Mouse (Mus musculus) ES-E14 (cell line): ENCODE measurements around the gene Dhrs11. TPM values are rescaled to one million over a fixed set of nuclear protein-coding genes. Genes with fewer than 3 reads are reported as not detected.

Experiments
- DNase-seq: peaks from one replicate; pipeline ENCODE4 v3.0.0-alpha.2; 2013; ENCODE audit warnings: low read depth, low spot score
- H3K27ac ChIP-seq: 2 replicates; pipeline ENCODE4 v1.5.1; 2012; ENCODE audit warnings: low read depth, mild to moderate bottlenecking, low read length, moderate library complexity, mixed read lengths; ENCODE audit not compliant: poor library complexity, insufficient read depth, severe bottlenecking
- H3K36me3 ChIP-seq: 2 replicates; pipeline ENCODE4 v1.6.1; 2012; ENCODE audit warnings: mild to moderate bottlenecking, low read length, moderate library complexity, mixed read lengths; ENCODE audit not compliant: control insufficient read depth, poor library complexity, insufficient read depth, severe bottlenecking
- H3K4me1 ChIP-seq, 2 experiments: fragments of 150-350 bp in 1 of 2; sonication (generic) in 1 of 2; 2 replicates each; pipeline ENCODE4 v1.6.1; 2012; ENCODE audit warnings: low read length in 2 of 2, mild to moderate bottlenecking in 1 of 2, mixed read lengths in 1 of 2; ENCODE audit not compliant: control insufficient read depth in 2 of 2, insufficient read depth in 2 of 2, poor library complexity in 1 of 2
- H3K4me3 ChIP-seq, 2 experiments: fragments of 150-350 bp in 1 of 2; sonication (generic) in 1 of 2; 2 replicates each; pipeline ENCODE4 v1.5.1; 2012; ENCODE audit warnings: low read length in 2 of 2, low read depth in 1 of 2, mild to moderate bottlenecking in 1 of 2, mixed read lengths in 1 of 2; ENCODE audit not compliant: insufficient read depth in 1 of 2, poor library complexity in 1 of 2, severe bottlenecking in 1 of 2
- H3K9ac ChIP-seq: 2 replicates; pipeline ENCODE4 v1.6.1; 2012; ENCODE audit warnings: low read depth, mild to moderate bottlenecking, low read length, mixed read lengths; ENCODE audit not compliant: poor library complexity, insufficient read depth, severe bottlenecking
- H3K9me3 ChIP-seq: fragments of 150-350 bp; sonication (generic); 2 replicates; pipeline ENCODE4 v1.6.1; 2012; ENCODE audit warnings: low read depth, mild to moderate bottlenecking, low read length; ENCODE audit not compliant: control insufficient read depth, insufficient read depth
- CHD2 ChIP-seq: IDR thresholded peaks from 2 replicates; pipeline ENCODE4 v1.6.1; 2014; ENCODE audit warnings: mild to moderate bottlenecking, low read depth, low read length, inconsistent platforms
- HCFC1 ChIP-seq: IDR thresholded peaks from 2 replicates; pipeline ENCODE4 v1.6.1; 2012; ENCODE audit warnings: low read length, inconsistent platforms, borderline replicate concordance; ENCODE audit not compliant: insufficient read depth
- MAFK ChIP-seq: IDR thresholded peaks from 2 replicates; pipeline ENCODE4 v1.6.1; 2014; ENCODE audit warnings: mild to moderate bottlenecking, low read depth, low read length, inconsistent platforms; ENCODE audit not compliant: insufficient read depth
- ZC3H11A ChIP-seq: IDR thresholded peaks from 2 replicates; pipeline ENCODE4 v1.6.1; 2012; ENCODE audit warnings: low read depth, mild to moderate bottlenecking, inconsistent platforms, low read length, borderline replicate concordance
- ZNF384 ChIP-seq: IDR thresholded peaks from 2 replicates; pipeline ENCODE4 v1.6.1; 2012; ENCODE audit warnings: low read depth, low read length, inconsistent platforms
- in situ Hi-C, 2 experiments: fragments of 600-800 bp; cut with MboI; formaldehyde crosslinking; loops; one replicate each; pipeline ENCODE4 v1.15.1; 2025; ENCODE audit warnings: low sequenced_read_pairs in 2 of 2, inconsistent platforms in 1 of 2; ENCODE audit not compliant: unreplicated experiment in 2 of 2
- total RNA-seq: library from RNA; depleted of rRNA; stranded (reverse); fragments of 300-350 nt; gene quantifications from 2 replicates; pipeline ENCODE4 v1.2.3, GENCODE M21; 2012

The Dhrs11 gene
- total RNA-seq, 1 experiment, result 6.2 TPM

DNA sequence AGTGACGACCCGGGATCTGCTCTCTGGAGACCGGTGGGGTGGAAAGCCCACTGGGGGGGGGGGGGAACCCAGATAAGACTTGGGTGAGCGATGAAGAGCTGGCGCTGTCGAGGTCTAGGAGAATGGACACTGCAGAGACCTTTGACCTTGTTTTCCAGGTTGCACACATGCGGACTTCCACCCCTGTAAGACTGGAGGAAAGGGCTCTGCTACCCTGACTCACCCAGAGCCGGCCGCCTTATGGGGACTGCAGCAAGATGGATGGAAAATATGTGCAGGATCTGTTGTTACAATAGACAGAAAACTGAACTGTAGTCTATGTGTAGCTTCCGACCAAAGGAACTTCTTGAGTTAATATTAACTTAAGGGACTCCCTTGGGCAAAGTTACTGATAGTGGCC is 42.3 kb upstream of the Dhrs11 start:
- H3K36me3 ChIP-seq, result peaks cover 2% of the 10 kb centered on the region
- peak overlapping the region; percentile 88 to 90 for H3K4me3 ChIP-seq
- peak overlapping the region; percentile 99 for H3K9ac ChIP-seq
- DNase-seq, result no peak
- peaks cover 2 to 7% of the 10 kb centered on the region in 2 experiments; a peak in 3 of 4 replicates for H3K4me1 ChIP-seq
- H3K9me3 ChIP-seq, result no peaks in the 10 kb centered on the region
- H3K27ac ChIP-seq, result peak overlapping the region; percentile 99
- in situ Hi-C loops, result no loop called here
- TF ChIP-seq ZC3H11A, result no peak
- no peak for TF ChIP-seq HCFC1
- TF ChIP-seq CHD2, result no peak
- TF ChIP-seq MAFK, result no peak
- TF ChIP-seq ZNF384, result no peak

DNA sequence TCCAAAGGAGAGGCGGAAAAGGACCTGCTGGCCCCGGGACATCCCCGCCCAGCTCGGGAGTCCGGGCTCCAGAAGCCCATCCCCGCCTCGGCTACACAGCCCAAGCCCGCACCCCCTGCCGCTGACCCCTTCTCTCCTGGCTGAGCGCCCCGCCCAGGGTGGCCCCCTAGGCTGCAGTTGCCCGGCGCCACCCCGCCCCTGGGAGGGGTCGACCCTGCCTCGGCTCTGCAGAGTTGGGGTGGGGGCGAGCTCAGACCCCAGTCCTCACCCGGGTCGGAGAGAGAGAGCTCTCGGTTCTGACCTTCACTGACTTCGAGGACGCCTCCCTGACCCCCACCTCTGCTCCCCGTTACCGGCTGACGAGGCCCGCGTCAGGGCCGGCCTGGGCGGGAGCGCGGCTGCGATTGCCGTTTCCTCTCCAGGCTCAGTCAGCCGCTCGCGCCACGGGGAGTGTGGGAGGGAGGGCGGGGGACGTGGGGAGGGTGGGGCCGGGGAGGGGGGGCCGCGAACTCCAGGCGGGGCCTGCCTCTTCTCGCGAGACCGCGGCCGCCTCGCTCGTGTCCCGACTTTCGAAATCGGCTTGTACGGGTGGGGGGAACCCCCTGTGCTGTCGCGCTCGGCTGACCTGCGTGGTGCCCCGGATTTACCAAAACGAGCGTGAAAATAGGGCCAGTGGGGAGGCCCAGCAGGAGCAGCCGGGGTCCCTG is 41.7 kb upstream of the Dhrs11 start, which contains the start of gene Ggnbp2:
Gene Ggnbp2 (minus strand): TSS at position 481 of the 707 bp plus-strand sequence.
- Histone ChIP-seq H3K9ac (peak within 1 kb of the TSS; percentile 99), H3K9me3 (no peaks in the 10 kb centered on the region), H3K4me3 (peak within 1 kb of the TSS; percentile 88 to 90), H3K4me1 (peaks cover 2 to 7% of the 10 kb centered on the region in 2 experiments; a peak in 3 of 4 replicates), H3K27ac (peak within 1 kb of the TSS; percentile 99), H3K36me3 (peaks cover 2% of the 10 kb centered on the region)
- in situ Hi-C loops, result no loop called here
- peak; percentile 77 for DNase-seq
- peak; percentile 92 for TF ChIP-seq CHD2
- TF ChIP-seq HCFC1, result no peak

DNA sequence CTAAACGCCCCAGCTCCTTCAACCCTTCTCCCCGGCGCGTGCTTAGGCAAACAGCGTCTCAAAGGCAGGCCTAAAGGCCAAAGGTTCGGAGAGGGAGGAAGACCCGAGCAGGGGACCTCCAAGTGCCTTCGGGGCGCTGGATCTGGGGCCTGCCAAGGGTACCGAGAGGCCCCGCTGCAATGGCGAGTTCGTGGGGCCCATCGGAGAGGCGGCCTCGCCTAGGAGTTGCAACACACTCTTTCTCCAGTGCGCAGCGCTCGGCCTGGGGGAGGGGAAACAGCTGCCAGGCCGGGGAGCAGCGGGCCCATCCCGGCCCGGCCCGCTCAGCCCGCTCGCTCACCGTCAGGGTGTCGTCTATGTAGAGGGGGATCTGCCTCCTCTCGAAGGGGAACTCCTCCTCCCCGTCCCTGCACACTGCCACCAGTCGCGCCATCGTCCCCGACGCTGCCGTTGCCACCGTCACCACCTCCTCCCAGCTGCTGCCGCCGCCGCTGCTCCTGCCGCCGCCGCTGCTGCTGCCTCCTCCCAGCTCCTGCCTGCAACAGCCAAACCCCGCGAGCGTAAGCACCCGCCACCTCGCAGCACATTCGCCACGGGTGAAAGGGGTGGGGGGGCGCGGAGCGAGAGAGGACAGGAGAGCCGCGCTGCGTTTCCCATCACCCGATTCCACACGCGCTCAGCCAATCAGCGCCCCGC is 40.9 kb upstream of the Dhrs11 start:
- TF ChIP-seq CHD2, result peak; percentile 87
- peak; percentile 68 for TF ChIP-seq HCFC1
- TF ChIP-seq ZNF384, result no peak
- TF ChIP-seq MAFK, result no peak
- TF ChIP-seq ZC3H11A, result peak; percentile 100
- Histone ChIP-seq H3K27ac (peak overlapping the region; percentile 89), H3K9ac (peak overlapping the region; percentile 89), H3K4me3 (peak overlapping the region; percentile 88 to 90), H3K9me3 (no peaks in the 10 kb centered on the region), H3K36me3 (peaks cover 2% of the 10 kb centered on the region), H3K4me1 (peaks cover 2 to 7% of the 10 kb centered on the region in 2 experiments; a peak in 3 of 4 replicates)
- in situ Hi-C loops, result no loop called here
- DNase-seq, result peak; percentile 89

DNA sequence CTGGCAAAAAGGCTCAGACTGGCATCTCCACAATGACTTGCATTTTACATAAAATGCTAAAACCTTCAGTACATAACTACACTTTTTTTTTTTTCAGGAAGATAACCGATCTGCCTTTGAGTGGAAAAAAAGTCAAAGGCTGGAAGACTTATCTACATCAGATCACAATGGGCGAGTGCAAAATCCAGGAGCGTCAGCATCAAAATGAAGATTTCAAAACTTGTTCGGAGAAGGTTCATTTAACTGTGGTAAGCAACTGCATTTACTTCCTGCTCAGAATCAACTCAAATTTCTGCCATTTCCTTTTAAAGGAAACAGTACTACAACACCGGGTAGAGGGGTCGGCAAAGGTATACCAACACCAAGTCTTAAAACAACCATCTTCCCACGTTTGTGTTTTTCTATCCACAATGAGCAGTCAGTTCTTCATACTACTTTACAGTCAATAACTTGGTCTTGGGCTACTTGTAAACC is 40.0 kb upstream of the Dhrs11 start:
- Histone ChIP-seq H3K4me1 (peaks cover 2 to 7% of the 10 kb centered on the region in 2 experiments; a peak in 3 of 4 replicates), H3K4me3 (peak overlapping the region; percentile 88 to 90), H3K9ac (peak overlapping the region; percentile 19; the same call in 1 of the 2 replicates), H3K36me3 (no peaks in the 10 kb centered on the region; the same call in 1 of the 2 replicates), H3K27ac (no peak overlapping the region), H3K9me3 (no peaks in the 10 kb centered on the region)
- in situ Hi-C loops, result no loop called here
- no peak for DNase-seq
- TF ChIP-seq MAFK (no peak), ZNF384 (no peak), ZC3H11A (no peak), CHD2 (no peak)
